10 mouse cellular contexts compared by ENCODE assay signal in the genomic region with DNA sequence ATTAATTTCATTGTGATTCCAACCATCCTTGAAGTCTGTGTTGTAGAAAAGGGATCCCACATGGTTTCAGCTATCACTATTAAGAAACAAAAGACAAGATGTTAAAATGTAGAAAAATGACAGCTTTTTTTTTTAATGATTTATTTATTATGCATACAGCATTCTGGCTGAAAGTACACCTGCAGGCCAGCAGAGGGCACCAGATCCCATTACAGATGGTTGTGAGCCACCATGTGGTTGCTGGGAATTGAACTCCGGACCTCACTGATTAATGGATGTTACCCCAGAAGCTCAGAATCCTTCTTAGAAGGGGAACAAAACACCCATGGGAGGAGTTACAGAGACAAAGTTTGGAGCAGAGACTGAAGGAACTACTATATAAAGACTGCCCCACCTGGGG. TPM values are rescaled to one million over a fixed set of nuclear protein-coding genes. Genes with fewer than 3 reads are reported as not detected.
DNase-seq lines count a peak whose midpoint lies in the region; TF ChIP-seq lines count a peak whose summit lies in the region.
"Had no signal": no experiment of that assay in that cellular context is flagged by ENCODE, and none has a peak within 500 bp of the region (broad histone marks: within the 10 kb centered on the region; RNA-seq: fewer than 3 reads in every experiment).

No protein-coding gene starts in this region.

- no peak overlapping the region for H3K4me3 ChIP-seq in lung, adult 2 months (replicated peaks; ENCODE audit: extremely low read depth, low read depth, low read length)
- H3K4me3 ChIP-seq in bone marrow, adult 2 months (replicated peaks; ENCODE audit: control insufficient read depth, low read depth, low read length), result no peak overlapping the region
- H3K4me3 ChIP-seq: embryonic facial prominence, embryonic 13.5 days had no signal

- TF ChIP-seq CTCF in lung, adult 2 months (IDR thresholded peaks at IDR 0.05; ENCODE audit: insufficient read depth, low read length), result peak; percentile 34; the same call in 1 of the 2 replicates
- TF ChIP-seq CTCF in bone marrow, adult 2 months (IDR thresholded peaks at IDR 0.05; ENCODE audit: control insufficient read depth, insufficient read depth, low read length), result peak; percentile 49

- no peaks in the 10 kb centered on the region for H3K4me1 ChIP-seq in lung, adult 2 months (ENCODE audit: control insufficient read depth, insufficient read depth, low read length)
- H3K4me1 ChIP-seq in bone marrow, adult 2 months (ENCODE audit: control insufficient read depth, insufficient read depth, low read length), result no peaks in the 10 kb centered on the region
- H3K4me1 ChIP-seq: embryonic facial prominence, embryonic 13.5 days had no signal

- TF ChIP-seq POLR2A in lung, adult 2 months (IDR thresholded peaks at IDR 0.05; ENCODE audit: borderline replicate concordance, extremely low read depth, low read depth, low read length), result no peak
- TF ChIP-seq POLR2A in bone marrow, adult 2 months (IDR thresholded peaks at IDR 0.05; ENCODE audit: borderline replicate concordance, control insufficient read depth, low read depth, low read length), result no peak

- 86% methylated on average over 1 of the region's 1 CpGs for WGBS in lung, adult 2 months
- WGBS in bone marrow, adult 2 months, result 90% methylated on average over 1 of the region's 1 CpGs

- H3K27ac ChIP-seq in bone marrow, adult 2 months (ENCODE audit: control insufficient read depth, insufficient read depth, low read depth, low read length, poor library complexity), result no peak overlapping the region
- H3K27ac ChIP-seq: embryonic facial prominence, embryonic 13.5 days; macrophage had no signal

- DNase-seq in cerebellum, postnatal 10 days, result peak; percentile 40
- DNase-seq in cerebellum, adult 9-11 months, result no peak
- no peak for DNase-seq in lung, adult 2 months
- DNase-seq in lung, adult 18-20 months, result no peak
- peak; percentile 12 for DNase-seq in retina, postnatal 1 day
- DNase-seq in layer of hippocampus, adult 18-20 months (ENCODE audit: low spot score in 2 of 2), result no peak
- DNase-seq in cerebellum, postnatal 4 days (ENCODE audit: low spot score in 2 of 2), result no peak

RNA-seq across cellular contexts. Expression of gene Synj1, which starts 12.3 kb away (rescaled TPM):
- 35.8 and 42.2 TPM in 2 replicates for polyA plus RNA-seq in lung, adult 2 months (2012; rRNA removed)
- 17.2 and 38.2 TPM in 2 replicates for polyA plus RNA-seq in bone marrow, adult 2 months (2011; ENCODE audit: insufficient read depth, insufficient read length, low replicate concordance, missing spikeins)
- total RNA-seq in layer of hippocampus, adult 18-20 months (2021), result 100 to 1,000 TPM; 425 to 459 TPM

RNA-seq across cellular contexts. Expression of gene Paxbp1, which starts 21.0 kb away (rescaled TPM):
- 12.2 and 21.7 TPM in 2 replicates for polyA plus RNA-seq in lung, adult 2 months (2012; rRNA removed)
- polyA plus RNA-seq in bone marrow, adult 2 months (2011; ENCODE audit: insufficient read depth, insufficient read length, low replicate concordance, missing spikeins), result 44.3 and 72.0 TPM in 2 replicates
- 10 to 100 TPM; 63.3 to 68.5 TPM for total RNA-seq in layer of hippocampus, adult 18-20 months (2021)

Comparison
In these comparisons a context has a peak if more than half of its experiments do, and no peak if none do; other contexts are left out.
1. DNase-seq: peak in cerebellum, postnatal 10 days (2 of 2) and retina, postnatal 1 day (single experiment); none in cerebellum, adult 9-11 months (single experiment), lung, adult 2 months (single experiment), lung, adult 18-20 months (0 of 2), layer of hippocampus, adult 18-20 months (0 of 2) and cerebellum, postnatal 4 days (0 of 2).